Mouse (Mus musculus) granulocyte monocyte progenitor cell, adult 5-6 weeks (primary cell): ENCODE measurements at regions not wholly inside any gene's neighbourhood (a gene's known extent, or its start where the extent isn't known, plus 50 kb on each side); places are given as distances from the start of the nearest gene placed in this dataset.
"Not testable (repeated sequence)": the region's sequence is repeated elsewhere in the genome, so short reads cannot be mapped to it uniquely, and the experiment has no call there.

ENCODE experiments used
- ATAC-seq: replicated peaks from 2 replicates; pipeline ENCODE4 v1.8.0; 2016; ENCODE audit warnings: mild to moderate bottlenecking, moderate TSS enrichment, inconsistent platforms; ENCODE audit not compliant: poor library complexity, severe bottlenecking

- no peak for ATAC-seq
Measured at GRCm38 (mm10) chr16:30681421-30681820, 81.9 kb downstream of the Fam43a start.

GRCm38 (mm10) chr16:30683986-30684385 lies 84.5 kb downstream of the Fam43a start:
- no peak for ATAC-seq

- 0 out of 2 replicates have a peak, but pooled peaks have one; percentile 7 for ATAC-seq
Measured at GRCm38 (mm10) chr16:30686536-30686935, 87.0 kb downstream of the Fam43a start.

GRCm38 (mm10) chr16:30687225-30687624 lies 87.7 kb downstream of the Fam43a start:
- ATAC-seq, result no peak

- ATAC-seq, result no peak
Measured at GRCm38 (mm10) chr16:30687682-30688081, 88.2 kb downstream of the Fam43a start.

- no peak for ATAC-seq
Measured at GRCm38 (mm10) chr16:30690531-30690930, 91.0 kb downstream of the Fam43a start.

GRCm38 (mm10) chr16:30691964-30692363 lies 92.4 kb downstream of the Fam43a start:
- no peak for ATAC-seq

- ATAC-seq, result no peak
Measured at GRCm38 (mm10) chr16:30692541-30693141, 93.1 kb downstream of the Fam43a start.

GRCm38 (mm10) chr16:30693206-30693605 lies 93.7 kb downstream of the Fam43a start:
- ATAC-seq, result no peak

GRCm38 (mm10) chr16:30693839-30694527 lies 94.5 kb downstream of the Fam43a start:
- no peak for ATAC-seq

- ATAC-seq, result peak; percentile 35; the same call in 1 of the 2 replicates
Measured at GRCm38 (mm10) chr16:30695691-30696090, 96.2 kb downstream of the Fam43a start.

GRCm38 (mm10) chr16:30697209-30697608 lies 97.7 kb downstream of the Fam43a start:
- no peak for ATAC-seq

GRCm38 (mm10) chr16:30697806-30698205 lies 98.3 kb downstream of the Fam43a start:
- no peak for ATAC-seq

- no peak for ATAC-seq
Measured at GRCm38 (mm10) chr16:30703831-30704230, 104.3 kb downstream of the Fam43a start.

GRCm38 (mm10) chr16:30709501-30709900 lies 110.0 kb downstream of the Fam43a start:
- ATAC-seq, result no peak

- no peak for ATAC-seq
Measured at GRCm38 (mm10) chr16:30709975-30710374, 110.5 kb downstream of the Fam43a start.

- no peak for ATAC-seq
Measured at GRCm38 (mm10) chr16:30712570-30712969, 113.0 kb downstream of the Fam43a start.

GRCm38 (mm10) chr16:30717577-30717976 lies 118.1 kb downstream of the Fam43a start:
- ATAC-seq, result not testable (repeated sequence)

GRCm38 (mm10) chr16:30720791-30721190 lies 121.3 kb downstream of the Fam43a start:
- no peak for ATAC-seq

- no peak for ATAC-seq
Measured at GRCm38 (mm10) chr16:30721223-30721622, 121.7 kb downstream of the Fam43a start.

GRCm38 (mm10) chr16:30722372-30722771 lies 122.8 kb downstream of the Fam43a start:
- ATAC-seq, result no peak

GRCm38 (mm10) chr16:30724591-30724990 lies 125.1 kb downstream of the Fam43a start:
- ATAC-seq, result no peak
